Mouse (Mus musculus) neural tube, embryonic 12.5 days (tissue): ENCODE measurements around the gene Eps8l2. TPM values are rescaled to one million over a fixed set of nuclear protein-coding genes. Genes with fewer than 3 reads are reported as not detected.
A peak's percentile ranks its signal among the peaks of the same experiment; 100 is the strongest.
"Not testable (repeated sequence)": the region's sequence is repeated elsewhere in the genome, so short reads cannot be mapped to it uniquely, and the experiment has no call there.

ENCODE experiments used
- ATAC-seq: fragments of 200-750 bp; cut with Nextera tagmentation; 2 replicates; pipeline ENCODE4 v1.8.0; 2017; ENCODE audit warnings: low read depth, mild to moderate bottlenecking, moderate TSS enrichment, moderate library complexity; ENCODE audit not compliant: low FRiP score
- H3K27ac ChIP-seq: fragments of 300-500 bp; sonication (generic); 2 replicates; pipeline ENCODE4 v1.5.1; 2016
- H3K27me3 ChIP-seq: fragments of 300-500 bp; sonication (generic); replicated peaks from 2 replicates; pipeline ENCODE4 v1.6.1; 2016; ENCODE audit warnings: mild to moderate bottlenecking
- H3K36me3 ChIP-seq: fragments of 300-500 bp; sonication (generic); 2 replicates; pipeline ENCODE4 v1.6.1; 2016; ENCODE audit warnings: mild to moderate bottlenecking
- H3K4me1 ChIP-seq: fragments of 300-500 bp; sonication (generic); 2 replicates; pipeline ENCODE4 v1.6.1; 2016
- H3K4me2 ChIP-seq: fragments of 300-500 bp; sonication (generic); replicated peaks from 2 replicates; pipeline ENCODE4 v1.6.1; 2016; ENCODE audit warnings: mild to moderate bottlenecking
- H3K4me3 ChIP-seq: fragments of 300-500 bp; sonication (generic); 2 replicates; pipeline ENCODE4 v1.5.1; 2016
- H3K9ac ChIP-seq: fragments of 300-500 bp; sonication (generic); 2 replicates; pipeline ENCODE4 v1.6.1; 2016; ENCODE audit warnings: mild to moderate bottlenecking
- H3K9me3 ChIP-seq: fragments of 300-500 bp; sonication (generic); 2 replicates; pipeline ENCODE4 v1.6.1; 2016; ENCODE audit warnings: mild to moderate bottlenecking
- WGBS: fragments of 180-500 bp; shearing (Covaris S2); methylation state at CpG from one replicate; pipeline ENCODE4 v1.1.7; 2016; 5-methylcytosine and 5-hydroxymethylcytosine counted together
- polyA plus RNA-seq: library from polyadenylated mRNA; unstranded; fragments of >200 nt; fragmentation: Nextera tagmentation; extraction: Ambion mirVana; gene quantifications from 2 replicates; pipeline ENCODE4 v1.2.1, GENCODE M21; 2016

Eps8l2 gene
- polyA plus RNA-seq, 1 experiment from 2014 or later, result 1.0 TPM

DNA sequence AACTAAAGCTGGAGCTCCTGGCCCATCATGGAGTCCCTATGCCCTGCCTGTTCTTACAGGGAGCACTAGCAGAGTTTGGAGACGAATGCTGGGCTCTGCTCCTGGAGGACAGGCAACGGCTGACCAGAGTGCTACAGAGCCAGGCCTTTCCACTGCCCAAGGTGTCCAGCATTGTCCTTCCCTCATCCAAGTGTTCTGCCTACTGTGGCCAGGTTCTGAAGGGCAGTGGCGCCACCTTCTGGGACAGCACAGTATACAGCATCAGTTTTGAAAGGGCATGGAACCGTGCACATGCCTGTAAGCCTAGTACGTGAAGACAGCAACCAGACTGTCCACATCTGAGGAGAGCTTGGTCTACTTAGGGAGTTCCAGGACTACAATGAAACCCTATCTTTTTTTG, 64.6 kb downstream of the Eps8l2 start:
- 44% methylated on average over 5 of the region's 5 CpGs for WGBS
- no peaks in the 10 kb centered on the region for H3K4me1 ChIP-seq
- no peaks in the 10 kb centered on the region for H3K9me3 ChIP-seq
- H3K27me3 ChIP-seq, result no peaks in the 10 kb centered on the region
- H3K27ac ChIP-seq, result no peak overlapping the region
- no peak overlapping the region for H3K9ac ChIP-seq
- peaks cover 55% of the 10 kb centered on the region for H3K36me3 ChIP-seq
- peak; percentile 50; the same call in 1 of the 2 replicates for ATAC-seq
- no peak overlapping the region for H3K4me2 ChIP-seq
- no peak overlapping the region for H3K4me3 ChIP-seq

DNA sequence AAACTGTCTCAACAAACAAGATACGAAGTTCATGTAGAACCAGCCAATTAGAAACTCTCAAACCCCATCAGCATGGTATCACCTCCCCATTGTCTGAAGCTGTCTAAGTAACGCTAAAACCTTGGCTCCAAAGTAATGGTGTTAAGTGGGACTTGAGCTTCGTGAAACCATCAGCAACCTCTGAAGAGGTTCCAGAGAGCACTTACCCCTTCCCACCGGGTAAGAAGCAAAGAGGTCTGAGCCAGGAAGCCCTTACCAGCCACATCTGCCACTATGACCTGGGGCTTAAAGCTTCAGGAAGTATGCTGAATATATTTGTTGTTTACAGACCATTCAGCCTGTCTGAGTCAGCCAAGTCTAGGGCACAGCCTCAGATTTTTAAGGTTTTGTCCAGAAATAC, 66.8 kb downstream of the Eps8l2 start:
- 87% methylated on average over 4 of the region's 4 CpGs for WGBS
- no peak overlapping the region for H3K4me2 ChIP-seq
- no peak overlapping the region for H3K4me3 ChIP-seq
- no peak overlapping the region for H3K27ac ChIP-seq
- peaks cover 54% of the 10 kb centered on the region for H3K36me3 ChIP-seq
- no peaks in the 10 kb centered on the region for H3K27me3 ChIP-seq
- no peaks in the 10 kb centered on the region for H3K9me3 ChIP-seq
- no peak for ATAC-seq
- no peaks in the 10 kb centered on the region for H3K4me1 ChIP-seq
- H3K9ac ChIP-seq, result no peak overlapping the region

DNA sequence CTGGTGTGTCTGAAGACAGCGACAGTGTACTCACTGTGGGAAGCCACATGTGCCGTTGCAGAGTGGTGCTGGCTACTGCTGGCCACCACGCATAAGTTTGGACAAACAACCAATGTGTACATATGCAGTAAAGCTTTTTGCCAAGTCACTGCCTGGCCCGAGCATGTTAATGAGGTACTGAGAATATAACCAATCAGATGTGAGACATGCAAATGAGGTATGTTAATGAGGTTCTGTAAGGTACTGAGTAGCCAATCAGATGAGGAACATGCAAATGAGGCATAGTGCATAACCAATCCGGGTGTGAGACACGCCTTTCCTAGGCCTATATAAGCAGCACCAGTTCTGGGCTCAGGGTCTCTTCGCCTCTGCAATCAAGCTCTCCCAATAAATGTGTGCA, 69.0 kb downstream of the Eps8l2 start:
- H3K36me3 ChIP-seq, result peaks cover 40% of the 10 kb centered on the region
- H3K9ac ChIP-seq, H3K27me3 ChIP-seq, ATAC-seq, H3K4me1 ChIP-seq, H3K9me3 ChIP-seq, H3K4me2 ChIP-seq, H3K4me3 ChIP-seq, H3K27ac ChIP-seq: not testable (repeated sequence)
- 91% methylated on average over 7 of the region's 7 CpGs for WGBS

- Histone ChIP-seq H3K9ac (no peak overlapping the region), H3K27me3 (no peaks in the 10 kb centered on the region), H3K36me3 (peaks cover 30% of the 10 kb centered on the region), H3K27ac (no peak overlapping the region), H3K9me3 (no peaks in the 10 kb centered on the region), H3K4me3 (no peak overlapping the region), H3K4me1 (peaks cover 7% of the 10 kb centered on the region), H3K4me2 (no peak overlapping the region)
- 16% methylated on average over 11 of the region's 11 CpGs for WGBS
- peak; percentile 41; the same call in 1 of the 2 replicates for ATAC-seq
These were observed 70.2 kb downstream of the Eps8l2 start for GRCm38 (mm10) chr7:141408833-141409232.

GRCm38 (mm10) chr7:141410631-141411030, 72.0 kb downstream of the Eps8l2 start:
- Histone ChIP-seq H3K27ac (no peak overlapping the region), H3K4me1 (peaks cover 13% of the 10 kb centered on the region), H3K27me3 (no peaks in the 10 kb centered on the region), H3K4me3 (no peak overlapping the region), H3K9me3 (no peaks in the 10 kb centered on the region), H3K4me2 (no peak overlapping the region), H3K36me3 (peaks cover 30% of the 10 kb centered on the region), H3K9ac (no peak overlapping the region)
- no peak for ATAC-seq
- WGBS, result 91% methylated on average over 8 of the region's 8 CpGs

DNA sequence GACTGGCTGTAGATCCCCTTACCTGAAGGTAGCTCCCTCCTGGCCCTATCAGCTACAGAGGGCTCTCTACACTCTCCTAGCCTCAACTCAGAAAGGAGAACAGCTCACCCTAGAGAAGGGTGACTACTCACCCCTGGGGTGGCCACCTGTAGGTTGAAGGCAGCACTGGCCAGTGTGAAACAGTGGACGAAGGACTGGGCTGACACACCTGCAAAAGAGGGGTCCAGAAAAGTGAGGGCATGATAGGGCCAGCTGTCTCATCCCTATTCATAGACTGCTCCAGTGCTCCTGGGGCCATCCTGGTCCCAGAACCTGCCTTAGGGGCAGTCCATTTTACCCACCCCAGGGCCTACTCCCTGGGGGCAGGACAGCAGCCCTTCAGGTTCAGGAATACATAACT, 73.0 kb downstream of the Eps8l2 start:
- no peaks in the 10 kb centered on the region for H3K27me3 ChIP-seq
- 90% methylated on average over 1 of the region's 1 CpGs for WGBS
- H3K27ac ChIP-seq, result no peak overlapping the region
- H3K4me3 ChIP-seq, result no peak overlapping the region
- H3K9me3 ChIP-seq, result no peaks in the 10 kb centered on the region
- H3K4me2 ChIP-seq, result no peak overlapping the region; the same call in 1 of the 2 replicates
- H3K36me3 ChIP-seq, result peaks cover 30% of the 10 kb centered on the region
- peak overlapping the region; percentile 22 for H3K9ac ChIP-seq
- peaks cover 13% of the 10 kb centered on the region for H3K4me1 ChIP-seq
- no peak for ATAC-seq

Other genes with a start within 250 kb of the Eps8l2 start
- 1.6 and 2.3 TPM in 2 replicates for gene Sigirr, start 238.3 kb upstream of the Eps8l2 start, polyA plus RNA-seq
- 0.22 TPM in 1 of 2 replicates, not detected in the other for gene Ano9, start 221.1 kb upstream of the Eps8l2 start, polyA plus RNA-seq
- gene Ptdss2, start 216.5 kb upstream of the Eps8l2 start, polyA plus RNA-seq, result 74.7 and 79.8 TPM in 2 replicates
- gene Rnh1, start 166.0 kb upstream of the Eps8l2 start, polyA plus RNA-seq, result 56.9 and 60.9 TPM in 2 replicates
- 114 and 121 TPM in 2 replicates for gene Hras, start 144.9 kb upstream of the Eps8l2 start, polyA plus RNA-seq
- gene Lrrc56, start 144.7 kb upstream of the Eps8l2 start, polyA plus RNA-seq, result 11.2 TPM in 2 replicates
- gene Lmntd2, start 124.8 kb upstream of the Eps8l2 start, polyA plus RNA-seq, result 2.5 and 3.8 TPM in 2 replicates
- gene Rassf7, start 123.0 kb upstream of the Eps8l2 start, polyA plus RNA-seq, result 37.1 and 38.7 TPM in 2 replicates
- 88.0 and 92.7 TPM in 2 replicates for gene Phrf1, start 110.1 kb upstream of the Eps8l2 start, polyA plus RNA-seq
- 1.0 and 1.7 TPM in 2 replicates for gene Irf7, start 72.4 kb upstream of the Eps8l2 start, polyA plus RNA-seq
- gene Cdhr5, start 62.1 kb upstream of the Eps8l2 start, polyA plus RNA-seq, result not detected in 2 replicates
- gene Sct, start 59.7 kb upstream of the Eps8l2 start, polyA plus RNA-seq, result 4.5 and 7.1 TPM in 2 replicates
- gene Drd4, start 46.9 kb upstream of the Eps8l2 start, polyA plus RNA-seq, result 0.82 and 0.94 TPM in 2 replicates
- gene Deaf1, start 11.2 kb upstream of the Eps8l2 start, polyA plus RNA-seq, result 98.9 and 108 TPM in 2 replicates
- gene Tmem80, start 11.1 kb upstream of the Eps8l2 start, polyA plus RNA-seq, result 60.9 and 62.5 TPM in 2 replicates
- 366 and 377 TPM in 2 replicates for gene Taldo1, start 53.3 kb downstream of the Eps8l2 start, polyA plus RNA-seq
- 50.5 and 51.5 TPM in 2 replicates for gene Gatd1, start 75.3 kb downstream of the Eps8l2 start, polyA plus RNA-seq
- gene Cend1, start 90.6 kb downstream of the Eps8l2 start, polyA plus RNA-seq, result 44.4 and 55.1 TPM in 2 replicates
- 57.6 and 57.7 TPM in 2 replicates for gene Slc25a22, start 99.0 kb downstream of the Eps8l2 start, polyA plus RNA-seq
- gene Pidd1, start 105.1 kb downstream of the Eps8l2 start, polyA plus RNA-seq, result 8.4 and 9.8 TPM in 2 replicates
- 803 and 881 TPM in 2 replicates for gene Rplp2, start 108.5 kb downstream of the Eps8l2 start, polyA plus RNA-seq
- gene Pnpla2, start 116.3 kb downstream of the Eps8l2 start, polyA plus RNA-seq, result 15.8 and 16.5 TPM in 2 replicates
- 6.7 and 7.6 TPM in 2 replicates for gene Cracr2b, start 122.2 kb downstream of the Eps8l2 start, polyA plus RNA-seq
- 20.6 and 22.7 TPM in 2 replicates for gene Cd151, start 128.5 kb downstream of the Eps8l2 start, polyA plus RNA-seq
- gene Polr2l, start 136.3 kb downstream of the Eps8l2 start, polyA plus RNA-seq, result 73.5 and 80.6 TPM in 2 replicates
- gene Tspan4, start 136.4 kb downstream of the Eps8l2 start, polyA plus RNA-seq, result 34.2 and 37.1 TPM in 2 replicates
- gene Chid1, start 201.0 kb downstream of the Eps8l2 start, polyA plus RNA-seq, result 31.7 and 33.7 TPM in 2 replicates
- gene Ap2a2, start 223.3 kb downstream of the Eps8l2 start, polyA plus RNA-seq, result 111 and 117 TPM in 2 replicates